Mouse (Mus musculus) cortical plate, adult 2 months (tissue): ENCODE measurements around the gene Lzts2.

Source experiments
- CTCF ChIP-seq: fragments of 200-500 bp; IDR thresholded peaks from 2 replicates; pipeline ENCODE4 v1.5.1; 2011; ENCODE audit warnings: mild to moderate bottlenecking, control low read depth, low read length; ENCODE audit not compliant: insufficient read depth; ENCODE audit errors: extremely low read depth
- POLR2A ChIP-seq: fragments of 200-500 bp; IDR thresholded peaks from 2 replicates; pipeline ENCODE4 v1.6.1; 2011; ENCODE audit warnings: mild to moderate bottlenecking, low read length, control low read depth; ENCODE audit not compliant: insufficient read depth; ENCODE audit errors: extremely low read depth

GRCm38 (mm10) chr19:45029571-45029970 is 15.4 kb downstream of the Lzts2 start:
- no peak for TF ChIP-seq CTCF
- TF ChIP-seq POLR2A: no peak
